Mouse (Mus musculus) retina, embryonic 14.5 days (tissue): ENCODE measurements around the gene Nkx2-3.
A peak's percentile ranks its signal among the peaks of the same experiment; 100 is the strongest.

ENCODE experiments used
- DNase-seq: peaks from one replicate; pipeline ENCODE4 v3.0.0-alpha.2; 2015; ENCODE audit warnings: low spot score

Gene Nkx2-3

DNA sequence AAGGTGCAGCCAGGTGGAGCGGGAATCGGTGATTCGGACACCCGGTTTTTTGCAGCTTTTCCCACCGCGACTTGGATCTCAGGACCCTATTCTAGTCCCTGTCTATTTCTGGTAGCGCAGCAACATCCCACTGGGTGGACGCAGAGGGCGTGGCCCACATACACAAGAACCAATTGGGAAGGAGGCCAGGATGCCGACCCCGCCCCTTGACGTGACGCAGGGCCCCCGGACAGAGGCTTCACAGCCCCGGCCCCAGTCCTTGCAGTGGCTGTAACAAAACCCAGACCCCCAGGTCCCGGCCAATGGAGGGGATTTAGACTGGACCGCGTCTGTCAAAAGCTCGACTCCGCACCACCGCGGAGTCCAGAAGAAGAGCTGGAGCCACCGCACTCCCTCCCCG, at the start of gene Nkx2-3:
Gene Nkx2-3 (plus strand): TSS at position 275 of the 400 bp plus-strand sequence.
- peak; percentile 74 for DNase-seq

GRCm38 (mm10) chr19:43563166-43563565, 49.0 kb upstream of the Nkx2-3 start:
- no peak for DNase-seq

DNA sequence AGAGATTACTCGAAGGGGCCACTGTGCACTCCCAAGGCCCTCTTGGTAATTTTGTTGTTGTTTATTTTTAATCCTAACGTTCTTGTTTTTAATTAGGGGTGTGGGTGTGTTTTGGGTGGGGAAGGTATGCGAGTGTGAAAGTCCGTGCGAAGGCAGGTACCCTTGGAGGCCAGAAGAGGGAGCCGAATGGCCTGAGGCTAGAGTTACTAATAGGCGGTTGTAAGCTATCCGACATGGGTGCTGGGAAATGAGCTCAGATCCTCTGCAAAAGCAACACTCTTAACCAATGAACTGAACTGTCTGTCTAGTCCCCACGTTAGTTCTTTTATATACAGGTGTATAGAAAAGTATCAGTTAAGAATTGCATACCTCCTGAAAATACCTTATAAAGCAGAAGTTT, 43.8 kb upstream of the Nkx2-3 start:
- no peak for DNase-seq

DNA sequence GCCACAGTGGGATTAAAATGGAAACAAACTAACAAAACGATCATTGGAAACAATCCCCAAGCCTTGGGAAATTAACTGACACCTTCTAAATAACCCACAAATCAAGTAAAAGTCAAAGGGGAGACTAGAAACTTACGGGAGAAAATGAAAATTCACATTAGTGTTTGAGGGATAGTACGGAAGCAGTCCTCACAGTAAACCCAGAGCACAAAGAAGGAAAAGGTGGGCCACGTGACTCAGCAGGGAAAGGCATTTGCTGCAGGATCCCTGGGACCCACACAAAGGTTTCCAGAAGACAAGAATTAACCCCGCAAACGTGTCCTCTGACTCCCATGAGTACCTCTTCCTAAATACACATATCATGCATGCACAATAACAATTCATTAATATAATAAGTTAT, 43.0 kb upstream of the Nkx2-3 start:
- no peak for DNase-seq

DNA sequence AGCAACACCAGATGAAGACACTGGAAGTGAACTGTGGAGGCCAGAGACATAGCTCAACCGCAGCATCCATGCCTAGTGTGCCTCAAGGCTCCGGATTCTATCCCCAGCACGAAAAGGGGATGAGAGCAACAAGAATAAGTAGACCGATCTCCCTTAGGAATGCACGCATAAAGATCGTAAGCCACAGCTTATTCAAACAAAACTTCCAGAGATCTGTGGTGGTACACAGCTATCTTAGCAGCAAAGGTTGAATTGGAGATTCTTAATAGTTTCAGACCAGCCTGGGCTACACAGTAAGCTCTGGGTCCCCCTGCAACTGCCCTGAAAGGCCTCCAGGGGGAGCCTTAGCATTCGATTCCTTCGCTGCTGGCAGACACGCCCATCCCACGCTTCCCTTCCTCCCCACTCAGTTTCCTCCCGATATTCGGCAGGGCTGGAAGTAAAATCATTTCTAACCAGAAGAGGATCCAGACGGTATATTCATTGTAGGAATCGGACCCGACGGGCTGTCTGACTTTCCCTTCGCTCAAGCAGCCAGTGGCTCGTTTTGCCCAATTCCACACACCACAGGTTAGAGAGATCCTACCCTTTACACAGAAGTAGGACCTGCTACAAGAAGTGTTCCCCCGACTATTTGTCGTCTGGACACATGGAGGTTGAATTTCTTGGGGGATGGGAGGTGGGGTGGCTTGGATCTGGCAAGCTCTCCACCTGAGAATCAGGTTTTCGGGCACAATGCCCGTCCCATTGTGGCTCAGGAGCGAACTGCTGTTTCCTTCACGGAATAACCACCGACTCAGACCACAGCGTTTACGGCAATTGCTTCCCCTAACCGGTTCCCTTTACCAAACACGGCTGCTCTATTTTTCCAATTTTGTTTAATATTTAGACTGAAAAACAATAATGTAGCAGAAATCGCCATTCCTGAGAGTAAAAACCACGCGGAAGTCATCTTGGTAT, 41.0 kb upstream of the Nkx2-3 start:
- DNase-seq, result peak; percentile 96

- no peak for DNase-seq
These were observed 32.9 kb upstream of the Nkx2-3 start for GRCm38 (mm10) chr19:43579081-43579796.

GRCm38 (mm10) chr19:43581185-43581584, 30.9 kb upstream of the Nkx2-3 start:
- DNase-seq, result no peak

- DNase-seq, result no peak
These were observed 28.9 kb upstream of the Nkx2-3 start for GRCm38 (mm10) chr19:43583192-43583591.

DNA sequence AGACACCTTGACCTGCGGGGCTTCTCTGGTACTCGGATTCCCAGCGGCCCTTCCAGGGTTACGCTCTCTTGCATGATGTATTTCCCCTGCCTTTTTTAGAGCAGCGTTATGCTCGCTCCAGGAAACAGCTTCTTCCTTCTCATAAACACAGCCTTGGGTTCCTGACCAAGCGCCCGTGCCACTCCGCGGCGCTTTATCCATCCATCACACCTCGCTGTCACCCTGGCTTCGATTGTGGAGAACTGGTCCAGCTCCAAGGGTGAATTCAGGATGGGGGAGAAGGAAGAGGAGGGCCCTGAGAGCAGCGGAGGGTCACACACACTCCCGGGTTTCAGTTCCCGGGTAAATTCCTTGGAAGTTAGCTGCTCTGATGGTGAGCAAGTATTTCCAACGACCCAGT, 28.5 kb upstream of the Nkx2-3 start:
- no peak for DNase-seq

DNA sequence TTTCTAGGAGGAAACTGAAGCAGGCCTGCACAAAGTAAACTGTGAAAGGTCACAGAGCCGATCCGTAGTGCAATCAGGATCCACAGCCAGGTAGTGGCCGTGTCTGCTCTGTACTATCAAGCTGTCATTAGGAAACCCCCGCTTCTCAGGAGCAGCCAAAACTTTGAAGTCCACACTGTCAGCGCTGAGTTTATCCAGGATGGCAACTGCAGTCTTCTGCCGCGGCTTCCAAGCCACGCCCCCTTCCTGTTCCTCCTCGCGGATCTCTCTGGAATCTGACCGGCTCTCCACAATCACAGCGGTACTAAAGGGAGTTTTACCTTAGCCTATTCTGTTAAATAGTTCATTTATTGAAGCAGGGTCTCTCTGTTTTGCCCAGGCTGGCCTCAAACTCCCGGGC, 27.3 kb upstream of the Nkx2-3 start:
- DNase-seq, result no peak

GRCm38 (mm10) chr19:43592026-43592425, 20.1 kb upstream of the Nkx2-3 start:
- DNase-seq, result no peak

DNA sequence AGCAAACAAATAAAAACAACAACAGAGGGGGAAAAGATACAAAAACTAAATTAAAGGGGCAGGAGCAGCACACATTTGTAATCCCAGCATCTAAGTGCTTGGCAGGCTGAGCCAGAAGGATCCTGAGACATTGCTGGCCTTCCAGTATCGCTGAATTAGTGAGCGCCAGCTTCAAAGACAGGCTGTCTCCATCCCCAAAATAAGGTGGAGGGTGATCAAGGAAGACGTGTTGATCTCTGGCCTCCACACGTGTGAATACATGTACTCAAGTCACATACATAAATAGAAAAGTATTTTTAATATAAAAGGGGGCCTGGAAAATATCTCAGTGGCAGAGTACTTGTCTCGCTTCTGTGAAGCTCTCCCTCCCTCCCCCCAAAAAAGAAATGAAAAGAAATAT, 15.1 kb upstream of the Nkx2-3 start:
- no peak for DNase-seq

DNA sequence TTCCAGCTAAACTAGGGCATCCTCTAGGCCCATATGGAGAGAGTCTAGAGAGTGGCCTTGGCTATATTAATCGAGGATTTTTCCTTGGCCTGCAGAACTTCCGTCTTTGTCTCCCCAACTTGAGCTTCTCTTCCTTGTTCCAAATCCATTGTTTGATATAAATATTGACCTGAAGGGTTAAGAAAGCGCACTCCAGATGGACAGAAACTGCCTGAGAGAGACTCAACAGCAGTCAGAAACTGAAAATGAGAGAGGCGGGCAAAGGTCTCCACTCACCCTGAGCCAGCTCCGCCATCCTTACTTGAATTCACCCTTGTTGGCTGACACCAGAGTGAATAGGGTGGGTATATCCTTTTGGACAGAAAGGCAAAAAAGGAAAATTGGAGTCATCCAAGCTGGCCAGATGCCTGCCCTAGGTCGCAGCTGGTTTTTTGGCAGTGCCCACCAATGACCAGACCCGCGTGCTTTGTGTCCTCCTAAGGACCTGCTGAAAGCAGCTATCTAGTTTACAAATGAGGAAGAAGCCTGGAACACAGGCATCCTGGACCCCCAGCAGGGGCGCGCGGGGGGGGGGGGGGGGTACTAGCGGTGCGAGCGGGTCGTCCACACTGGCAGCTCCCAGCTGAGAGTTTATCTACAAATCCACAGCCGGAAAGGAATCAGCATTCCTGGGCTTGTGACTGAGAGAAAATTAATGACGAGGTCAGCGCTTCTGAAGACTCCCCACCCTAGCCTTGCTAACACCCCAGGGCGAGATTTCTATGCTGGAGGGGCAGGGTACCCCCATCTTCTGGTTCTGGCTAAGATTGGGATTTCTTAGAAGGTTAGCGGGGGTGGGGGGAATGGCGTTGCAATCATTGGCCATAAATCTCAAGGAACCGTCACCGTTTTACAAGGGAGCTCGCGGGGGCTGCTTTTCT, 13.1 kb upstream of the Nkx2-3 start:
- DNase-seq, result no peak

DNA sequence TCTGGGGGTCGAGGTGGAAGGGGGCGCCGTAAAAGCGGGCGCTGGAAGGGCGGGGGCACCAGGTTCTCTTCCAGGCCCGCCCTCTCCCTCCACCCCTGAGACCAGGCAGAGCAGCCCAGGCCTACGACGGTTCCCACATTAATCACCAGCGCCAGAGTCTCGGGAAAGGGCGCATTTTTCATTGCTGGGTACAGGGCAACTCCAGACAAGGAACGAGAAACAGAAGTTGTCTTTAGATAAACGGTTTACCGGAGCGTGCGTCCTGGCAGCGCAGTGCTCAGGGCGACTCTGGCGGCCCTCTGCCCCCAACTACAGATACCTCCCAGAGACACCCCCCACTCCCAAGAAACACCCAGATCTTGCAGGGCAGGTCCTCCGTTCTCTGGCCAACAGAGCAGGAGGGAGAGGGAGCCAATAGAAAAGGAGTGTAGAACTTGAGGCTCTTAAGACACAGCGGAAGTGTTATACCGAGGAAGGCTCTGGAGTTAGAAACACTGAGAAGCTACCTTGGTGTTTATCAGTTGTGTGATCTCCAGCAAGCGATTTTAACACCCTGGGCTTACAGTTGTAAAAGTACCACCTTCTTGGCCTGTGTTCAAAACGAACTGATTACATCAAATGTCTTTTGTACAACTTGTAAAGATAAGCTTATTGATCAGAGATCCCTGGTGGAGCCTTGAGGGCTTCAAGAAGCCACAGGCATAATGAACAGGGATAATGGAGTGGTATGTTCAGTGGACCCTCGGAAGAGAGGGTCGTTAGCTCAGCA, 12.2 kb upstream of the Nkx2-3 start:
- no peak for DNase-seq

GRCm38 (mm10) chr19:43600545-43601331, 11.4 kb upstream of the Nkx2-3 start:
- DNase-seq, result no peak

GRCm38 (mm10) chr19:43601440-43601839, 10.7 kb upstream of the Nkx2-3 start:
- DNase-seq, result no peak

DNA sequence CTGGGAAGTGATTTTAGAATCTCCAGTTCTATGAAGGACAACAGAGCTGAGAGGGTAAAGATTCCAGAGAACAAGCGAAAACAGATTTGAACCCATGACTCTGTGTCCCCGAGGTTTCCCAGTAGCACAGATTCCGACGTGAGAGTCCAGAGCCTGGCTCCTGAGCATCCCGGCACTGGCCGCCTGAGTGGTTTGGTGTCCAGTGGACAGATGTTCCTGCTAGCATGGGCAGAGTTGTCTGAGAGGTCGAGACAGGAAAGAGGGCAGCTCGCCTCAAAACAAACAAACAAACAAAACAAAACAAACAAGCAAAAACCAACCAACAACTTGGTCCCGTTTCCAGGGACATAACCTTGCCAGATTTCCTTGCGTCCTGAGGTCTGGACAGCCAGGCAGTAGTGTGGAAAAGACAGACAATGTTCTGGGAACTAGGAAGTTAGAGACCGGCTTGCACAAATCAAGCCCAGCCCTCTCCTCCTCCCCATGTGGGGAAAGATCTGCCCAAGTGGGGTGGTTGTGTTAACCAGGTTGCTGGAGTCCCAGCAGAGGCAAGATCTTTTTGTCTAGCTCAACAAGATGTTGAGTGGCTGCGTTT, 10.0 kb upstream of the Nkx2-3 start:
- no peak for DNase-seq

DNA sequence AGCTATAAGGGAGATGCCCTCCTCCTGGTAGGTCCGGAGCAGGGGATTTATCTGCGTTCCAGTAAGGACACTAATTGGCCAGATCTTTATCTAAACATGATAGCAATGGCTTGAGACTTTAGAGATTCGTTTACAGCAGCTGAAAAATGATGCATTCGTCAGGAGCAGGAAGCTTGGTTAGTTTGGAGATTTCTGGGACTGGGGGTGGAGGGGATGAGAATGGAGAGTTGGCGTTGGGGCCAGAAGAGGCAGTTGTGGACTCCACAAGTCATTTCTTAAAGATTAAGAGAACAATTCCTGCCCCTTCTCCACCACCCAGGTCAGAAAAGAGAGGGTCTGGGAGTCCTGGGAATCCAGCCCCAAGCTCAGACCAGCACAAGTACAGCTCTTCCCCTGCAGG, 8.6 kb upstream of the Nkx2-3 start:
- DNase-seq, result no peak

DNA sequence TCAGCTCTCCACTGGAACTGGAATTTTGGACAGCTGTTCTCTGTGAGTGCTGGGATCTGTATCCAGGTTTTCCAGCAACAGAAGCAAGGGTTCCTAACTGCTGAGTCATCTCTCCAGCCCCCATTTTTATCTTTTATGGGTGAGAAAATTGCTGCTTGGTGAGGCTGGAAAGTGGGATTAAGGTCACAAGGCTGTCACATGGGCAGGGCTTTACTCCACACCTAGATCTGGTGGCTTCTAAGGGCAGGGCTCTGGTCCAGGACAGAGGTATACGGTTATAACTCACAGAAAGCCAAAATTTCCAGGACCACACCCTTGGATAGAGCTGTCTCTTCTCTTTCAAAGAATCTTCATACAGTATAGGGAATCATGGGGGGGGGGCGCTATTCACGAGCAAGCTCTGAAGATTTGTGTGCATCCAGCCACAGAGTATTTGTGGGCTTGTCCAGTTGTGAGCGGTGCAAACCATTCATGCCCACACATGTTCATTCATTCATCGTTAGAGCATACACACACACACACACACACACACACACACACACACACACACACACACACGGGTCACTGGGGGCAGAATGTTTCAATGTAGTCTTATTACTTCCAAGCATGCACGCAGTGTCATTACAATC, 7.5 kb upstream of the Nkx2-3 start:
- DNase-seq, result peak; percentile 9
